Mouse (Mus musculus) C2C12 (cell line): ENCODE measurements around the gene 4933427D14Rik. TPM values are rescaled to one million over a fixed set of nuclear protein-coding genes. Genes with fewer than 3 reads are reported as not detected.

Source experiments
- H3K27me3 ChIP-seq: one replicate; pipeline ENCODE4 v1.6.1; 2011; ENCODE audit not compliant: control insufficient read depth, insufficient read depth, insufficient read length
- H3K36me3 ChIP-seq: one replicate; pipeline ENCODE4 v1.6.1; 2011; ENCODE audit not compliant: control insufficient read depth, insufficient read depth
- H3K4me3 ChIP-seq: one replicate; pipeline ENCODE4 v1.5.1; 2011; ENCODE audit warnings: mild to moderate bottlenecking, control low read depth; ENCODE audit not compliant: poor library complexity, insufficient read depth, severe bottlenecking
- H3K79me2 ChIP-seq: one replicate; pipeline ENCODE4 v1.6.1; 2011; ENCODE audit not compliant: control insufficient read depth, insufficient read depth
- H3K79me3 ChIP-seq: one replicate; pipeline ENCODE4 v1.6.1; 2011; ENCODE audit warnings: low read depth, control low read depth
- H3ac ChIP-seq: one replicate; pipeline ENCODE3; 2011; ENCODE audit warnings: low read depth; ENCODE audit not compliant: control insufficient read depth, insufficient read length
- CEBPB ChIP-seq: IDR thresholded peaks from one replicate; pipeline ENCODE4 v1.6.1; 2011; ENCODE audit warnings: low read depth, mild to moderate bottlenecking, control low read depth, moderate library complexity
- CTCF ChIP-seq: IDR thresholded peaks from one replicate; pipeline ENCODE4 v1.5.1; 2011; ENCODE audit not compliant: control insufficient read depth, insufficient read depth, insufficient read length
- FOSL1 ChIP-seq: IDR thresholded peaks from one replicate; pipeline ENCODE4 v1.8.0; 2011; ENCODE audit warnings: mild to moderate bottlenecking, low read length; ENCODE audit not compliant: poor library complexity, insufficient read depth, severe bottlenecking
- MAX ChIP-seq: IDR thresholded peaks from one replicate; pipeline ENCODE4 v1.6.1; 2011; ENCODE audit warnings: mild to moderate bottlenecking, control low read depth
- MYOD1 ChIP-seq: IDR thresholded peaks from one replicate; pipeline ENCODE4 v1.6.1; 2011; ENCODE audit warnings: low read depth; ENCODE audit not compliant: control insufficient read depth, insufficient read length
- MYOG ChIP-seq: IDR thresholded peaks from one replicate; pipeline ENCODE4 v1.6.1; 2011; ENCODE audit not compliant: control insufficient read depth, insufficient read length; ENCODE audit errors: extremely low read depth
- USF1 ChIP-seq: IDR thresholded peaks from one replicate; pipeline ENCODE4 v1.6.1; 2011; ENCODE audit warnings: low read depth, mild to moderate bottlenecking, control low read depth, moderate library complexity
- polyA plus RNA-seq: library from polyadenylated mRNA; unstranded; fragments of >200 nt; fragmentation: generic; extraction: Trizol; gene quantifications from one replicate; pipeline ENCODE4 v1.2.1, GENCODE M21; 2012; ENCODE audit warnings: missing spikeins

4933427D14Rik gene
- polyA plus RNA-seq, 1 experiment = 3.4 TPM

- Histone ChIP-seq H3K27me3 (no peaks in the 10 kb centered on the region), H3K36me3 (peaks cover 39% of the 10 kb centered on the region), H3K4me3 (peak overlapping the region; percentile 97), H3ac (peak overlapping the region; percentile 71), H3K79me2 (peaks cover 85% of the 10 kb centered on the region), H3K79me3 (peaks cover 52% of the 10 kb centered on the region)
- TF ChIP-seq MYOG = no peak
- TF ChIP-seq CTCF = no peak
- no peak for TF ChIP-seq MAX
- TF ChIP-seq USF1 = no peak
- no peak for TF ChIP-seq FOSL1
- no peak for TF ChIP-seq CEBPB
- TF ChIP-seq MYOD1 = no peak
Observed at GRCm38 (mm10) chr11:72207834-72208377, 647 bp upstream of the 4933427D14Rik start.

DNA sequence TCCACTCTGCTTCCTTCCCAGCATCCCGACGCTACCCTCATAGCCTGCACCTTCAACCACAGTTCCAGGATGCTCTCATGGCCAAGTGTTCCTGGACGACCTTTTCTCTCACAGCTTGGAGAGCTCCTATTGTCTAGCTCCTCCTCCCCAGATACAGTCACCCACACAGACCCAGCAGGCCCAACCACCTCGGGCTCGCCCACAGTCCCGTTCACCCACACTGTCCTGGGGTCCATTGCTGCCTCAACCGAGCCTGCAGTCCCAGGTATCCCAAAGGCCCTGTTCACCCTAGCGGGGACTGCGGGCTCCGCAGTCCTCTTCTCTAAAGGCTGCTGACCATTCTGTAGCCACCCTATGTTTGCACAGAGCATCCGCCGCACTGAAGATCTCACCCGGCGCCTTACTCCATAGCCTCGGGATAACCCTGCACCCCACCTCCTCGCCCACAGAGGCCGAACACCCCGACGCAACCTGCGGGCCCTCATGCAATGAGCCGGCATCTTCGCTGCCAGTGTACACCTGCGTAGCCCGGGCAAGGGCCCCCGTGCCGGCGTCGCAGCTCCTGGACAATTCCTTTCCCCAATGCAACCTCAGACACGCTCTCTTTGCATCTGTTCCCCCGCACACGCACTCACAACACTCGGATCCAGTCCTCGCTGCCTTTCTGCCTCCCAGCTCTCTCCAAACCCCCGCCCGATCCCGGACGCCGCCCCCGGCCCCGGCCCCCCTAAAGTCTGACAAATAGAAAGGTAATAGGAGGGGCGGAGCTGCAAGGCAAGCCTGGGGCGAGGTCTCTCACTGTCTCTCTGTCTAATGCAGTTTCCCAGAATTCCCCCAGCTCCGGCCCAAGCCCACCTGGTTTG is 687 bp downstream of the 4933427D14Rik start, which contains the start of gene Gm43951:
Gene Gm43951 (minus strand): TSS at position 500 of the 863 bp plus-strand sequence.
- Histone ChIP-seq H3K4me3 (peak within 1 kb of the TSS; percentile 97), H3K27me3 (no peaks in the 10 kb centered on the region), H3K79me3 (peaks cover 52% of the 10 kb centered on the region), H3ac (peak within 1 kb of the TSS; percentile 71), H3K79me2 (peaks cover 82% of the 10 kb centered on the region), H3K36me3 (peaks cover 36% of the 10 kb centered on the region)
- TF ChIP-seq MYOG = no peak
- TF ChIP-seq CEBPB = no peak
- no peak for TF ChIP-seq FOSL1
- TF ChIP-seq CTCF = no peak
- no peak for TF ChIP-seq USF1
- no peak for TF ChIP-seq MYOD1
- TF ChIP-seq MAX = no peak

DNA sequence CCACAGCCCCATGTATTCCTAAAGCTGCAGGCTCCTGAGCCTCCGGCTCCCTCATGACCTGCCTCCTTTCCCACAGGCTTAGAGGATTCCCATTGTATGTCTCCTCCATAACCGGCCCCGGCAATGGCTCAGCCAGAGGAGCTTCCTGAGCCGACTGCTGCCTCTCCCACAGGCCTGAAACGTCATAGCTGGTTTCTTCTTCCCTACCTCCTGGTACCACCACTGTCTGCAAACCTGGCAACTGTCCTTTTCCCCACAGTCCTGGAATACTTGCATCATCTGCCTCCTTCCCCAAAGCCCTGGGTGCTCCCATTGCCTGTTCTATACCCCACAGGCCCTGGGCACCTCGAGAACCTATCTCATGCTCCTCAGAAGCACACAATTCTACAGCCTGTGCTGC is 2.0 kb downstream of the 4933427D14Rik start:
- Histone ChIP-seq H3K36me3 (peaks cover 31% of the 10 kb centered on the region), H3ac (no peak overlapping the region), H3K79me3 (peaks cover 51% of the 10 kb centered on the region), H3K4me3 (no peak overlapping the region), H3K27me3 (no peaks in the 10 kb centered on the region), H3K79me2 (peaks cover 73% of the 10 kb centered on the region)
- TF ChIP-seq CEBPB (no peak), MAX (no peak), CTCF (no peak), USF1 (no peak), MYOG (no peak), FOSL1 (no peak), MYOD1 (no peak)

GRCm38 (mm10) chr11:72203440-72203839 is 3.8 kb downstream of the 4933427D14Rik start:
- peaks cover 28% of the 10 kb centered on the region for H3K36me3 ChIP-seq
- H3ac ChIP-seq = no peak overlapping the region
- H3K4me3 ChIP-seq = no peak overlapping the region
- peaks cover 46% of the 10 kb centered on the region for H3K79me3 ChIP-seq
- peaks cover 70% of the 10 kb centered on the region for H3K79me2 ChIP-seq
- no peak for TF ChIP-seq MYOD1
- no peak for TF ChIP-seq USF1
- TF ChIP-seq MAX = no peak
- no peak for TF ChIP-seq CTCF
- no peak for TF ChIP-seq CEBPB
- no peaks in the 10 kb centered on the region for H3K27me3 ChIP-seq

GRCm38 (mm10) chr11:72196506-72196905 is 10.8 kb downstream of the 4933427D14Rik start:
- no peaks in the 10 kb centered on the region for H3K27me3 ChIP-seq
- H3K79me3 ChIP-seq = peaks cover 9% of the 10 kb centered on the region
- H3ac ChIP-seq = no peak overlapping the region
- H3K79me2 ChIP-seq = peaks cover 35% of the 10 kb centered on the region
- H3K36me3 ChIP-seq = peaks cover 55% of the 10 kb centered on the region
- no peak for TF ChIP-seq MYOD1
- no peak for TF ChIP-seq MYOG
- TF ChIP-seq USF1 = no peak
- no peak for TF ChIP-seq MAX
- no peak for TF ChIP-seq CEBPB
- TF ChIP-seq CTCF = no peak
- TF ChIP-seq FOSL1 = no peak
- no peak overlapping the region for H3K4me3 ChIP-seq

DNA sequence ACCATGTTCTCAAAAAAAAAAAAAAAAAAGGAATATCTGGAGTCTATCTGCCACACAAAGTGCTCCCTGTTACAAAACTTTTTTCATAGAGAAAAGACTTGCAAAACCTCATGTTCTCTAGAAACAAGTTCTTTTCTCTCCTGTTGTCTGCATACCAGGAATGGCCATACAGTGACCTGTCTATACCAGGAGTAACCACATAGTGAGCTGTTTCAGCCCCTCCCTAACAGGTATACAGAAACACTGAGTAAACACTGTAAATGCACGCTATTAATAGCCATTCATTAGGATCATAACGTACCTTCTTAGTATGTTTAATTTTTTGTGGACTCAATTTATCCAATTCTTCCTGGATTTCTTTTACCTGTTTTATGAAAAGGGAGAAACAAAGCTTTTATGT is 13.0 kb downstream of the 4933427D14Rik start:
- H3K36me3 ChIP-seq = peaks cover 63% of the 10 kb centered on the region
- H3K27me3 ChIP-seq = no peaks in the 10 kb centered on the region
- H3ac ChIP-seq = no peak overlapping the region
- H3K79me2 ChIP-seq = peaks cover 24% of the 10 kb centered on the region
- peaks cover 6% of the 10 kb centered on the region for H3K79me3 ChIP-seq
- TF ChIP-seq USF1 (no peak), CTCF (no peak), MYOD1 (no peak), MYOG (no peak)
- H3K4me3 ChIP-seq = no peak overlapping the region
